Mouse (Mus musculus) myocyte (in vitro differentiated cells): ENCODE measurements around the gene Fam196b.

ENCODE experiments used
- CEBPB ChIP-seq: IDR thresholded peaks from 2 replicates; pipeline ENCODE4 v1.6.1; 2011; ENCODE audit warnings: mild to moderate bottlenecking, moderate library complexity; ENCODE audit not compliant: poor library complexity, insufficient read depth, severe bottlenecking
- E2F4 ChIP-seq: IDR thresholded peaks from one replicate; pipeline ENCODE4 v1.6.1; 2011; ENCODE audit warnings: mild to moderate bottlenecking, control low read depth, moderate library complexity; ENCODE audit not compliant: insufficient read depth
- MAX ChIP-seq: IDR thresholded peaks from one replicate; pipeline ENCODE4 v1.6.1; 2011; ENCODE audit warnings: low read depth, mild to moderate bottlenecking, control low read depth
- MYOD1 ChIP-seq, 3 experiments: IDR thresholded peaks; one replicate each; pipeline ENCODE4 v1.6.1; 2011; ENCODE audit warnings: control low read depth in 2 of 3, low read depth in 2 of 3, mild to moderate bottlenecking in 2 of 3, moderate library complexity in 1 of 3; ENCODE audit not compliant: insufficient read length in 2 of 3, control insufficient read depth in 1 of 3
- MYOG ChIP-seq, 3 experiments: IDR thresholded peaks; one replicate each; pipeline ENCODE4 v1.6.1; 2011; ENCODE audit warnings: control low read depth in 2 of 3, low read depth in 2 of 3, mild to moderate bottlenecking in 2 of 3; ENCODE audit not compliant: insufficient read length in 2 of 3, control insufficient read depth in 1 of 3, insufficient read depth in 1 of 3
- POLR2A ChIP-seq: IDR thresholded peaks from one replicate; pipeline ENCODE4 v1.6.1; 2011; ENCODE audit warnings: low read depth, mild to moderate bottlenecking, control low read depth, moderate library complexity; ENCODE audit not compliant: insufficient read length
- POLR2AphosphoS2 ChIP-seq: IDR thresholded peaks from one replicate; pipeline ENCODE4 v1.6.1; 2011; ENCODE audit warnings: low read depth, control low read depth; ENCODE audit not compliant: insufficient read length
- REST ChIP-seq: IDR thresholded peaks from one replicate; pipeline ENCODE4 v1.6.1; 2011; ENCODE audit warnings: mild to moderate bottlenecking, control low read depth, moderate library complexity; ENCODE audit not compliant: insufficient read depth, insufficient read length
- SRF ChIP-seq: IDR thresholded peaks from one replicate; pipeline ENCODE4 v1.6.1; 2011; ENCODE audit warnings: low read depth; ENCODE audit not compliant: control insufficient read depth, insufficient read length
- TCF12 ChIP-seq: IDR thresholded peaks from one replicate; pipeline ENCODE4 v1.6.1; 2011; ENCODE audit warnings: mild to moderate bottlenecking, control low read depth; ENCODE audit not compliant: poor library complexity, insufficient read depth, severe bottlenecking
- TCF3 ChIP-seq: IDR thresholded peaks from one replicate; pipeline ENCODE4 v1.6.1; 2011; ENCODE audit warnings: low read depth, control low read depth; ENCODE audit not compliant: insufficient read length
- USF1 ChIP-seq: IDR thresholded peaks from one replicate; pipeline ENCODE4 v1.6.1; 2011; ENCODE audit warnings: low read depth, mild to moderate bottlenecking, control low read depth, moderate library complexity

GRCm38 (mm10) chr11:34314534-34315379 is at the start of gene Fam196b:
- TF ChIP-seq POLR2A (no peak), E2F4 (no peak), SRF (no peak), MAX (no peak), TCF3 (no peak), POLR2AphosphoS2 (no peak), USF1 (no peak), TCF12 (no peak), MYOG (IDR thresholded peaks at IDR 0.05; ENCODE audit: control insufficient read depth in 1 of 3, insufficient read depth in 1 of 3, insufficient read length in 2 of 3, low read depth in 2 of 3) (no peak), MYOD1 (IDR thresholded peaks at IDR 0.05; ENCODE audit: control insufficient read depth in 1 of 3, insufficient read length in 2 of 3, low read depth in 2 of 3) (no peak), REST (no peak), CEBPB (no peak)
